Mouse (Mus musculus) embryonic fibroblast, embryonic 13.5 days (primary cell): ENCODE results near the gene Map2k4.

Experiments used
- CTCF ChIP-seq: IDR thresholded peaks from 2 replicates; pipeline ENCODE4 v1.5.1; 2011; ENCODE audit warnings: mild to moderate bottlenecking, control low read depth, low read length, moderate library complexity, borderline replicate concordance; ENCODE audit not compliant: insufficient read depth
- POLR2A ChIP-seq: IDR thresholded peaks from 2 replicates; pipeline ENCODE4 v1.6.1; 2011; ENCODE audit warnings: low read depth, mild to moderate bottlenecking, control low read depth, low read length, moderate library complexity

DNA sequence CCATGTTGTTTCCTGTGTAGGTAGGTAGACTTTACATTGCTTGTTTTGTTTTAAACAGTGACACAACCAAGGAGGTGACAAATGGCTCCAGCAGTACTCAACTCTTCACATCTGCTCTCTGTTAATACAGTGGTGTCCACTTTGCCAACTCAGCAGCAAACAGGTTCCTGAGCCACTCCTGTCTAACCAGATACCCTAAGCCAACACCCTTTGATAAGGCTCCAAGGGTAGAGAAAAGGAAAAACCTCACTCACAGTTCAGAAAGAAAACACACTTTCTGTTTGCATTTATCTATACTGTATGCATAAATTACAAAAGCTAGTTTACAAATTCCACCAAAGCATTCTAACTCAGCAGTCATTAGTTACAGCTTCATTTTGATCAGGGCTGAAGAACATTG, 48.2 kb downstream of the Map2k4 start:
- TF ChIP-seq CTCF (no peak), POLR2A (no peak)
